21 mouse cellular contexts compared by ENCODE assay signal in genomic region chr1:157957506-157957905, GRCm38 (mm10).
DNase-seq lines count a peak whose midpoint lies in the region; ATAC-seq lines count a peak whose summit lies in the region.
"Had no signal": no experiment of that assay in that cellular context is flagged by ENCODE, and none has a peak within 500 bp of the region (broad histone marks: within the 10 kb centered on the region; RNA-seq: fewer than 3 reads in every experiment).

No protein-coding gene starts in this region.

- H3K4me1 ChIP-seq in limb, embryonic 11.5 days (ENCODE audit: control insufficient read depth, insufficient read depth, low read length): no peaks in the 10 kb centered on the region
- no peaks in the 10 kb centered on the region for H3K4me1 ChIP-seq in limb, embryonic 10.5 days
- no peaks in the 10 kb centered on the region for H3K4me1 ChIP-seq in limb, embryonic 12.5 days (replicated peaks)
- H3K4me1 ChIP-seq in hindbrain, embryonic 14.5 days (replicated peaks; ENCODE audit: control insufficient read depth, insufficient read depth, low read length): no peaks in the 10 kb centered on the region

- ATAC-seq in limb, embryonic 11.5 days (ENCODE audit: insufficient number of reproducible peaks, low FRiP score, low TSS enrichment, low read depth): peak; percentile 67; the same call in 1 of the 2 replicates
- ATAC-seq in limb, embryonic 12.5 days (ENCODE audit: insufficient number of reproducible peaks, insufficient read depth, low FRiP score, low TSS enrichment, low read depth): 0 out of 2 replicates have a peak, but pooled peaks have one; percentile 56
- ATAC-seq in hindbrain, embryonic 14.5 days (ENCODE audit: low FRiP score): no peak
- ATAC-seq: activated CD4-positive, CD25-positive, alpha-beta regulatory T cell, adult 4 months; CD4-positive, CD25-positive, alpha-beta regulatory T cell, adult 4 months; Patski had no signal

- peak; percentile 24 for DNase-seq in limb, embryonic 11.5 days (ENCODE audit: low spot score)
- no peak for DNase-seq in limb, embryonic 10.5 days (ENCODE audit: low spot score)
- DNase-seq in forelimb bud, embryonic 11.5 days (ENCODE audit: low read depth, low spot score): peak; percentile 72
- DNase-seq in layer of hippocampus, postnatal 36 days: no peak
- DNase-seq in hindbrain, embryonic 14.5 days (ENCODE audit: low spot score): no peak
- DNase-seq: adrenal gland, adult 2 months; adrenal gland, adult 8-10 months; adrenal gland, postnatal 10 days; adrenal gland, postnatal 14 days; adrenal gland, postnatal 25 days; adrenal gland, postnatal 36 days; B cell, adult 2 months; cerebellum, adult 11 months; cerebellum, adult 11-12 months; cerebellum, adult 18-20 months had no signal

- 19% methylated on average over 4 of the region's 4 CpGs for WGBS in limb, embryonic 11.5 days
- WGBS in limb, embryonic 10.5 days: 34% methylated on average over 4 of the region's 4 CpGs
- WGBS in limb, embryonic 12.5 days: 22% methylated on average over 4 of the region's 4 CpGs
- WGBS in hindbrain, embryonic 14.5 days: 65% methylated on average over 4 of the region's 4 CpGs

- H3K27ac ChIP-seq in limb, embryonic 11.5 days (replicated peaks; ENCODE audit: low read depth, low read length): no peak overlapping the region
- no peak overlapping the region for H3K27ac ChIP-seq in limb, embryonic 10.5 days
- no peak overlapping the region for H3K27ac ChIP-seq in limb, embryonic 12.5 days
- no peak overlapping the region for H3K27ac ChIP-seq in hindbrain, embryonic 14.5 days

- H3K9me3 ChIP-seq in limb, embryonic 11.5 days (ENCODE audit: control insufficient read depth, low read length): no peaks in the 10 kb centered on the region
- no peaks in the 10 kb centered on the region for H3K9me3 ChIP-seq in limb, embryonic 10.5 days (replicated peaks)
- no peaks in the 10 kb centered on the region for H3K9me3 ChIP-seq in limb, embryonic 12.5 days
- no peaks in the 10 kb centered on the region for H3K9me3 ChIP-seq in hindbrain, embryonic 14.5 days (ENCODE audit: control insufficient read depth, low read length)

- no peaks in the 10 kb centered on the region for H3K27me3 ChIP-seq in limb, embryonic 11.5 days (ENCODE audit: control insufficient read depth, insufficient read depth, low read length)
- no peaks in the 10 kb centered on the region for H3K27me3 ChIP-seq in limb, embryonic 10.5 days (ENCODE audit: low read depth, poor library complexity, severe bottlenecking)
- no peaks in the 10 kb centered on the region for H3K27me3 ChIP-seq in limb, embryonic 12.5 days
- no peaks in the 10 kb centered on the region for H3K27me3 ChIP-seq in hindbrain, embryonic 14.5 days (ENCODE audit: control insufficient read depth, insufficient read depth, low read length)
- H3K27me3 ChIP-seq: CH12.LX, Patski had no signal

- no peaks in the 10 kb centered on the region for H3K36me3 ChIP-seq in limb, embryonic 11.5 days (ENCODE audit: control insufficient read depth, insufficient read depth, low read length)
- H3K36me3 ChIP-seq in limb, embryonic 10.5 days: no peaks in the 10 kb centered on the region
- H3K36me3 ChIP-seq in limb, embryonic 12.5 days: no peaks in the 10 kb centered on the region
- no peaks in the 10 kb centered on the region for H3K36me3 ChIP-seq in hindbrain, embryonic 14.5 days (replicated peaks; ENCODE audit: control insufficient read depth, insufficient read depth)
- H3K36me3 ChIP-seq: G1E had no signal

- no peak overlapping the region for H3K4me3 ChIP-seq in limb, embryonic 11.5 days (ENCODE audit: low read depth, low read length)
- H3K4me3 ChIP-seq in limb, embryonic 10.5 days: no peak overlapping the region
- no peak overlapping the region for H3K4me3 ChIP-seq in limb, embryonic 12.5 days (replicated peaks)
- H3K4me3 ChIP-seq in hindbrain, embryonic 14.5 days (replicated peaks; ENCODE audit: low read length): no peak overlapping the region

- H3K4me2 ChIP-seq in limb, embryonic 11.5 days (ENCODE audit: low read depth, severe bottlenecking): no peak overlapping the region
- H3K4me2 ChIP-seq in limb, embryonic 12.5 days: no peak overlapping the region
- no peak overlapping the region for H3K4me2 ChIP-seq in hindbrain, embryonic 14.5 days (replicated peaks)

- H3K9ac ChIP-seq in limb, embryonic 11.5 days (ENCODE audit: low read length): no peak overlapping the region
- no peak overlapping the region for H3K9ac ChIP-seq in limb, embryonic 12.5 days (replicated peaks)
- no peak overlapping the region for H3K9ac ChIP-seq in hindbrain, embryonic 14.5 days

Comparison
In these comparisons a context has a peak if more than half of its experiments do, and no peak if none do; other contexts are left out.
1. DNase-seq: peak in limb, embryonic 11.5 days (single experiment) and forelimb bud, embryonic 11.5 days (single experiment); none in limb, embryonic 10.5 days (single experiment), layer of hippocampus, postnatal 36 days (0 of 2) and hindbrain, embryonic 14.5 days (single experiment).